Mouse (Mus musculus) megakaryocyte, embryonic 14.5 days (primary cell): ENCODE measurements around the gene Col4a1. TPM values are rescaled to one million over a fixed set of nuclear protein-coding genes. Genes with fewer than 3 reads are reported as not detected.

Experiments used
- H3K27me3 ChIP-seq: replicated peaks from 2 replicates; pipeline ENCODE3; 2012; ENCODE audit warnings: inconsistent platforms
- H3K36me3 ChIP-seq: replicated peaks from 2 replicates; pipeline ENCODE3; 2012; ENCODE audit warnings: low read length, inconsistent platforms, mixed read lengths
- H3K4me1 ChIP-seq: 2 replicates; pipeline ENCODE4 v1.6.1; 2012; ENCODE audit warnings: inconsistent platforms
- H3K4me3 ChIP-seq: replicated peaks from 2 replicates; pipeline ENCODE3; 2012; ENCODE audit warnings: moderate library complexity, mild to moderate bottlenecking, inconsistent platforms
- H3K9me3 ChIP-seq: 2 replicates; pipeline ENCODE4 v1.6.1; 2012; ENCODE audit warnings: inconsistent platforms
- FLI1 ChIP-seq: IDR thresholded peaks from 2 replicates; pipeline ENCODE4 v1.6.1; 2012; ENCODE audit warnings: low read length, inconsistent platforms, mixed read lengths
- GATA1 ChIP-seq: IDR thresholded peaks from 3 replicates; pipeline ENCODE4 v1.6.1; 2012; ENCODE audit warnings: mixed read lengths, low read length, inconsistent platforms, borderline replicate concordance
- polyA plus RNA-seq: library from polyadenylated mRNA; stranded (reverse); fragments of >175 nt; gene quantifications from 2 replicates; pipeline ENCODE4 v1.2.3, GENCODE M21; 2012; ENCODE audit warnings: low replicate concordance; ENCODE audit not compliant: insufficient read depth

The Col4a1 gene
- polyA plus RNA-seq, 1 experiment: 0.67 TPM

- Histone ChIP-seq H3K27me3 (peaks cover 76% of the 10 kb centered on the region), H3K36me3 (no peaks in the 10 kb centered on the region), H3K9me3 (peaks cover 3% of the 10 kb centered on the region; the same call in 1 of the 2 replicates), H3K4me1 (peaks cover 30% of the 10 kb centered on the region), H3K4me3 (peak overlapping the region; percentile 81)
- no peak for TF ChIP-seq GATA1
- no peak for TF ChIP-seq FLI1
Measured at GRCm38 (mm10) chr8:11259832-11260615, 52.6 kb downstream of the Col4a1 start.

- peaks cover 3% of the 10 kb centered on the region; the same call in 1 of the 2 replicates for H3K9me3 ChIP-seq
- H3K36me3 ChIP-seq: no peaks in the 10 kb centered on the region
- TF ChIP-seq GATA1 (no peak), FLI1 (no peak)
- no peak overlapping the region for H3K4me3 ChIP-seq
- H3K27me3 ChIP-seq: peaks cover 75% of the 10 kb centered on the region
- H3K4me1 ChIP-seq: peaks cover 32% of the 10 kb centered on the region
Measured at GRCm38 (mm10) chr8:11258517-11259136, 54.0 kb downstream of the Col4a1 start.

- Histone ChIP-seq H3K36me3 (no peaks in the 10 kb centered on the region), H3K4me3 (no peak overlapping the region), H3K4me1 (peaks cover 32% of the 10 kb centered on the region), H3K9me3 (peaks cover under 1% of the 10 kb centered on the region; the same call in 1 of the 2 replicates), H3K27me3 (peaks cover 76% of the 10 kb centered on the region)
- TF ChIP-seq FLI1 (no peak), GATA1 (no peak)
Measured at GRCm38 (mm10) chr8:11257079-11258017, 55.3 kb downstream of the Col4a1 start.

GRCm38 (mm10) chr8:11256405-11256804, 56.2 kb downstream of the Col4a1 start:
- Histone ChIP-seq H3K4me3 (no peak overlapping the region), H3K9me3 (no peaks in the 10 kb centered on the region), H3K36me3 (no peaks in the 10 kb centered on the region), H3K27me3 (peaks cover 74% of the 10 kb centered on the region), H3K4me1 (peaks cover 32% of the 10 kb centered on the region)
- TF ChIP-seq FLI1 (no peak), GATA1 (no peak)

- Histone ChIP-seq H3K4me1 (peaks cover 32% of the 10 kb centered on the region), H3K36me3 (no peaks in the 10 kb centered on the region), H3K4me3 (no peak overlapping the region), H3K9me3 (no peaks in the 10 kb centered on the region), H3K27me3 (peaks cover 71% of the 10 kb centered on the region)
- TF ChIP-seq FLI1 (no peak), GATA1 (no peak)
Measured at GRCm38 (mm10) chr8:11255680-11256079, 56.9 kb downstream of the Col4a1 start.

GRCm38 (mm10) chr8:11254914-11255530, 57.6 kb downstream of the Col4a1 start:
- Histone ChIP-seq H3K9me3 (no peaks in the 10 kb centered on the region), H3K27me3 (peaks cover 70% of the 10 kb centered on the region), H3K4me3 (no peak overlapping the region), H3K4me1 (peaks cover 26% of the 10 kb centered on the region), H3K36me3 (no peaks in the 10 kb centered on the region)
- no peak for TF ChIP-seq FLI1
- TF ChIP-seq GATA1: no peak

GRCm38 (mm10) chr8:11254510-11254909, 58.1 kb downstream of the Col4a1 start:
- H3K36me3 ChIP-seq: no peaks in the 10 kb centered on the region
- no peak overlapping the region for H3K4me3 ChIP-seq
- H3K4me1 ChIP-seq: peaks cover 21% of the 10 kb centered on the region
- peaks cover 71% of the 10 kb centered on the region for H3K27me3 ChIP-seq
- TF ChIP-seq FLI1: no peak
- H3K9me3 ChIP-seq: no peaks in the 10 kb centered on the region

GRCm38 (mm10) chr8:11253556-11253955, 59.1 kb downstream of the Col4a1 start:
- Histone ChIP-seq H3K4me3 (no peak overlapping the region), H3K4me1 (peaks cover 11% of the 10 kb centered on the region), H3K36me3 (no peaks in the 10 kb centered on the region), H3K27me3 (peaks cover 74% of the 10 kb centered on the region), H3K9me3 (no peaks in the 10 kb centered on the region)
- no peak for TF ChIP-seq GATA1
- TF ChIP-seq FLI1: no peak

GRCm38 (mm10) chr8:11253041-11253440, 59.6 kb downstream of the Col4a1 start:
- H3K36me3 ChIP-seq: no peaks in the 10 kb centered on the region
- TF ChIP-seq FLI1 (no peak), GATA1 (no peak)

More at GRCm38 (mm10) chr8:11253041-11253440, 59.6 kb downstream of the Col4a1 start:
- peaks cover 6% of the 10 kb centered on the region for H3K4me1 ChIP-seq
- H3K9me3 ChIP-seq: no peaks in the 10 kb centered on the region
- peaks cover 71% of the 10 kb centered on the region for H3K27me3 ChIP-seq
- no peak overlapping the region for H3K4me3 ChIP-seq
